Mouse (Mus musculus): ENCODE results near the gene Zfp36l3.

- TF ChIP-seq POLR2A (IDR thresholded peaks at IDR 0.05; ENCODE audit: borderline replicate concordance, control insufficient read depth, low read depth, low read length): no peak
- TF ChIP-seq CTCF (IDR thresholded peaks at IDR 0.05; ENCODE audit: control insufficient read depth, insufficient read depth, low read length): no peak
These were observed 18.5 kb downstream of the Zfp36l3 start, which contains the start of gene 1700013H16Rik for GRCm38 (mm10) chrX:53757736-53758135.
